Mouse (Mus musculus): ENCODE data around the gene Tbc1d20.
A peak's percentile ranks its signal among the peaks of the same experiment; 100 is the strongest.
"Not testable (repeated sequence)": the region's sequence is repeated elsewhere in the genome, so short reads cannot be mapped to it uniquely, and the experiment has no call there.

Tbc1d20 gene

GRCm38 (mm10) chr2:152293727-152294475, at the start of gene Tbc1d20:
Gene Tbc1d20 (plus strand): TSS chr2:152293828.
- peak; percentile 90 to 92 for DNase-seq (ENCODE audit: low spot score in 2 of 2)

GRCm38 (mm10) chr2:152247213-152247612, 46.4 kb upstream of the Tbc1d20 start:
- DNase-seq (ENCODE audit: low spot score in 2 of 2), result no peak

GRCm38 (mm10) chr2:152250511-152250910, 43.1 kb upstream of the Tbc1d20 start:
- DNase-seq (ENCODE audit: low spot score in 2 of 2), result no peak

DNA sequence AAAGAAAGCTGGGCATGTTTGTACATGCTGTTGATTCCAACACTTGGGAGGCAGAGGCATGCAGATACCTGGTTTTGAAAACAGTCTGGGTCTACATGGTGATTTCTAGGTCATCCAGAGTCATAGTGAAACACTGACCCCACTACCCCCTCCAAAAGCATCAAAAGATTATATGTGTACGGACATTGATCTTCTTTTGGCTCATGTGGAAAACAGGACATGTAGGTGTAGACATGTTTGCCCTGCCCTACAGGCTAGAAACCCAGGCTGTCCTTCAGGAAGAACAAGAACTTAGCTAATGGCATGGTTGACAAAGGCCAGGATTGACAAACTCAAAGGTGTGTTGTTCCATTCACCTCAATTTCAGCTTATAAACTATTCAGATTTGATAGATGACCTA, 33.9 kb upstream of the Tbc1d20 start:
- no peak for DNase-seq (ENCODE audit: low spot score in 2 of 2)

DNA sequence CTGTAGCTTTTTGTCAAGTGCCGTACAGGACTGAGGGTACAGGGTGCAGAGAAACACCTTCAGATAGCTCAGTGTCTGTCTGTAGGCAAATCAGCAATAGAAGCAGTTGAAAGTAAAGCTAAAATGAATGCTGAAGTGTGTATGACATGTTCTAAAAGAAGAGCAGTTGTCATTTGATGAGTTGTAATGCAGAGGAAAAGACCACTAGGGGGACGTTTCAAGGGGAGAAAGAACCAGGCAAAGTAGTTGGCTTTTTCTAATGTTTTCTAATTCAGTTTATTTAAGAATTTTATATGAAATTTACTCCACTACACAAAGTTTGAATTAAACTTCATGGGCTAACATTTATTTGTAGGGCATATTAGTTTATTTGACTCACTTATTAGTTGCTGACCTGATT, 20.0 kb upstream of the Tbc1d20 start:
- DNase-seq (ENCODE audit: low spot score in 2 of 2), result no peak

GRCm38 (mm10) chr2:152281407-152281806, 12.2 kb upstream of the Tbc1d20 start:
- DNase-seq (ENCODE audit: low spot score in 2 of 2), result no peak

GRCm38 (mm10) chr2:152287560-152287959, 6.1 kb upstream of the Tbc1d20 start:
- no peak for DNase-seq (ENCODE audit: low spot score in 2 of 2)

DNA sequence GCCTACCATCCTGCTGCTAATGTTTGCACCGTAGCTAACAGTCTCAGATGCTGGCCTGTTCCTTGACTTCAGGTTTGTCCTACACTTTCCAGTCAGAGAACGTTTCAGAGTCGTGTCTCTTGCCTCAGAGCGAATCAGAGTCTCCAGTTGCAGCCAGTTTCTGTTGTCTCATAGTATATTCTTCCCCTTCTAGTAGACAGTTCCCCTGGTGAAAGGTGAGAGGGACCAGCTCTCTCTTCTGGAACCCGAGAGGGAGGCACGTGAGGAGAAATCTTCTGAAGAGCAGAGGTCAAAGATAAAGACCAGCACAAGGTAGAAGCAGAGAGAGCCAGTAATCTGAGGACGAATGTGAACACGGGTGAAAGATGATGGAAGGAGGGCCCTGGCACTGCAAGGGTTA, 5.6 kb upstream of the Tbc1d20 start:
- no peak for DNase-seq (ENCODE audit: low spot score in 2 of 2)

GRCm38 (mm10) chr2:152289623-152290022, 4.0 kb upstream of the Tbc1d20 start:
- not testable (repeated sequence) for DNase-seq (ENCODE audit: low spot score in 2 of 2)

- no peak for DNase-seq (ENCODE audit: low spot score in 2 of 2)
These were observed 1.2 kb upstream of the Tbc1d20 start for GRCm38 (mm10) chr2:152292475-152292874.

DNA sequence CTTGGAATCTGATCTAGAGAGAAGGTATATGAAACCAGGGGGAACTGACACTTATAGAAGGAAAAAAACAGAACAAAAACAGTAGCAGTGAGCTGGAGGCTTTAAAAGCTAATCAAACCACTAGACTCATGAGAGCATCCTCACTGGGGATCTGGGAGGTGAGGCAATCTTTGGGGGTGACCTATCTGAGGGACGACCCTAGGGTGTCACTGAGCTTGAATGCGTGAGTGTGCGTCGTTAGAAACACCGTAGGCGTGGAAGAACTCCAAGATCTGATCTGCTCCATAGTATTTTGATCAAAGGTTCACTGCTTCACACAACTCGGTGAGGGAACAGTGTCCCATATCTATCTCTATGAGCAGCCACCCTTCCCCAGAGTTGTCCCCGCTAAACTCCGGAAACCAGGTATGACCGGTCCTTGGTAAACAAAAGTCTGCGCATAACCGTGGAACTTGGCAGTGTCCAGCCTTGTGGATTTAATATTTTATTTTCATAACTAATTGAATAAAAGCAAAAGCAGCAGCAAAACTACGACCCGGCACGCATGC, 375 bp upstream of the Tbc1d20 start:
- no peak for DNase-seq (ENCODE audit: low spot score in 2 of 2)

DNA sequence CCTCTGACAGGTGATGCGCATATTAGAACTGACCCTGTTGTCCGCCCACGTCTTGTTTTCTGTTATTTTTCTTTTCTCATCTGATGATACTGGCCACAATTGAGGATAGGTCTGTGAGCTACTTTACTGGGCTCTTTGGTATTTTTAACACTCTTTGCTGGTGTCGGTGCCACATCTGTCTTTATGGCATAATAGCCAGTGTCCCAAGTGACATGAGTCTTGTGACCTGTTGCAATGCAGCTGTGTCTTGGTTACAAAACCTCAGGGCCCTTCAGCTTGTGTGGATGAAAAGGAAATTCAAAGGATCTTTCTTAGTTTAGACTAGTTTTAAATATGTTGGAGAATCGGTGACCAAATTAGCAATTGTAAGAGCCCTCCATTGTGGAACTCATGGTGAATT, 913 bp downstream of the Tbc1d20 start:
- DNase-seq (ENCODE audit: low spot score in 2 of 2), result no peak

GRCm38 (mm10) chr2:152302862-152303261, 9.2 kb downstream of the Tbc1d20 start:
- DNase-seq (ENCODE audit: low spot score in 2 of 2), result peak; percentile 37 to 50

DNA sequence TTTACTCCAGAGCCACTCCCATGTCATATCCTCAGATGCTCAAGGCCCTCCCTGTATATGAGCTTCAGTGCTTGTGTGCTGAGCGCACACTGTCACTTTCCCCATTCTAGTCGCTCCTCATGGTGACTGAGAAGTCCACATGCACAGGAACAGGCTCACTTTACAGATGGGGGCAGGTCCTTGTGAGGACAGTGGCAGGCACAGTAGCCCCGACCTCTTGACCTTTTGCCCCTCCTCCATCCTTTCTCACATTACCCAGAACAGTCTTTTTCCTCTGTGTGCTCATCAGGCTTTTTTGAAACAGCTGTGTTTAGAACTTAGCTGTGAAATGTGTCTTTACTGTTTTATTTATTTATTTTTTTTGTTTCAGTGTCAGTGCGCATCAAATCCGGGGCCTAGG, 10.2 kb downstream of the Tbc1d20 start:
- DNase-seq (ENCODE audit: low spot score in 2 of 2), result no peak

DNA sequence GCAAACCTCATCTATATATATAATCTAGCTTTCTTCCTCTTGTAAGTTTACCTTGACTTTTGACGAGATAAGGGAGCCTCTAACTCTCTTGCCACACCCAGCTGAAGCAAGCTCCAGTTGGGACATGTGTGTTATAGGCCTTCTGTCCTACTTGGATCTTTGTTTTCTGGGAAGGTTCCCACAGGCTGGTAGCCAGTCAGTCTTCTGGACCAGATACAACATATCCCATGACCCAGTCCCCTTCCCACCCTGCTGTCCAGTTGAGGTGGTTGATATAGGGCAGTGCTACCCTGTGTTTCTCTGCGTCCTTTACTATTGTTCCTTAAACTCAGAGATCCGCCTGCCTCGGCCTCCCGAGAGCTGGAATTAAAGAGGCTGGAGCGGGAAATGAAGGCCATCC, 11.9 kb downstream of the Tbc1d20 start:
- DNase-seq (ENCODE audit: low spot score in 2 of 2), result no peak

DNA sequence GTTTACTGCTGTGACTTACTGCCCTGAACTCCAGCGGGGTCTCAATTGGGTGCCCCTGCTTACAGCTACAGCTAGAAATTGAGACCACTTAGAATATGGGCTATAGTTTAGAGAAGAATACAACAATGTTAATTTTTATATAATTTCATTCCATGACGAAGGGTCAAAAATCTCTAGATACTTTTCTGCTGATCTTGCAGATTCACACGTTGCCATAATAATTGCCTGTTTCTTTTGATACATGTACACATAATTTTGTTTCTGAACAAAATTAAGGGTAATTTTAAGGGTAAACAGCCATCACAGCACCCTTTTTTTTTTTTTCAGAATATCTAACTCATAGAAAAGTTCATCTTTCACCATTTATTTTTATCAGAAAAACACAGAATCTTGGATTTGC, 13.6 kb downstream of the Tbc1d20 start:
- DNase-seq (ENCODE audit: low spot score in 2 of 2), result no peak

- no peak for DNase-seq (ENCODE audit: low spot score in 2 of 2)
These were observed 19.4 kb downstream of the Tbc1d20 start for GRCm38 (mm10) chr2:152312996-152313395.

GRCm38 (mm10) chr2:152313926-152314325, 20.3 kb downstream of the Tbc1d20 start:
- DNase-seq (ENCODE audit: low spot score in 2 of 2), result no peak

DNA sequence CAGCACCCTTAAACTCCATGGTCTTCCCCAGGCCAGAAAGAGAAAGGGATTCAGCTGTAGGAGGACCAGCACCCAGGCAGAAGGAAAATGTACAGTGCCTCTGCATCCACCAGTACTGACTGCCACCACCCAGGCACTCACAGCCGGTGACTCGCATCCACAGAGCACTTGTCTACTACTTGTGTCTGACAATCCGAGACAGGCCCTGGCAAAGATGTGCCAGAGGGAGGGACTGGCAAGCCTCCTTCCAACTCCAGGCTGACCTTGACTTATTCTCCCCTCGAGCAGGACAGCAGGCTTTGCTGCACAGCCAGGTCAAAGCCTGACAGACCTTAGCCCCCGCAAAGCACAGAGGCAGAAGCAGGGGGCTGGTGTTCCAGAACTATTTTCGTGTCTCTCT, 23.4 kb downstream of the Tbc1d20 start:
- no peak for DNase-seq (ENCODE audit: low spot score in 2 of 2)

- DNase-seq (ENCODE audit: low spot score in 2 of 2), result no peak
These were observed 27.9 kb downstream of the Tbc1d20 start for GRCm38 (mm10) chr2:152321558-152321957.

DNA sequence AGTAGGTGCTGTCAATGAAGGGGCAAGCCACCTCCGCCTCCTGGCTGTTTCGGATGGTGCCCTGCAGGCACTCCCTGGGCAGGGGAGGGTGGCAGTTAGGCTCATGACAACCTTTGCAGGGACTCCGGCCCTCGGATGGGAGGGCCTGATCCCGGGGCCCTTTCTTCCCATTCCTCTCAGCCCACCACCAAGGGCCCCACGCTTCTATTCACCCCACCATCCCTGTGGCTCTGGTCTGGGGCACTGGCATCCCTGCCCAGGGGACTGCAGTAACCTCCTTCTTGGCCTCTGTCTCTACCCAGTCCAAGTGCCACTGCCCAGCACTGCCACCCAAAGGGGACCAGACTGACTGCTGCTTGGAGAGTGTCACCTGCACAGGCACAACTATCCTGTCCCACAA, 28.6 kb downstream of the Tbc1d20 start:
- no peak for DNase-seq (ENCODE audit: low spot score in 2 of 2)

- no peak for DNase-seq (ENCODE audit: low spot score in 2 of 2)
These were observed 30.3 kb downstream of the Tbc1d20 start for GRCm38 (mm10) chr2:152323971-152324370.

GRCm38 (mm10) chr2:152324842-152325241, 31.2 kb downstream of the Tbc1d20 start:
- no peak for DNase-seq (ENCODE audit: low spot score in 2 of 2)

DNA sequence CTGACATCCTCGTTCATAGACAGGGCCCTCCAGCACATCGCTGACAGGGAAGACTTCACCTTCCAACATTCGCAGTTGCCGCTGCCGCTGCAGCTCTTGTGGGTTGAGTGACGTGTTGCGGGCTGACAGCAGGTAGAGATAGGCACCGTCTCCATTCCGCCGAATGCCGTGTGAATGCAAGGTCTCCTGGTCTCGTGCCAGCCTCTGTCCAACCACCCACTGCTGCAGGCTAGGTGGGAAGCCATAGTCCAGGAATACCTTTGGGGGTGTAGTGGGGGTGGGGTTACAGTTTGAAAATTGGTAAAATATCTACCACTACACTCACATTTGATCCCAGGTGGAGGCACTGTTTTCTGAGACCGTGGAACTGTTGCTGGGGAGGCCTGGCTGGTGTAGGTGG, 32.5 kb downstream of the Tbc1d20 start:
- DNase-seq (ENCODE audit: low spot score in 2 of 2), result no peak

Measured in frontal cortex, postnatal 36 days (tissue).